Mouse (Mus musculus) lung, postnatal 0 days (tissue): ENCODE measurements at regions not wholly inside any gene's neighbourhood (a gene's known extent, or its start where the extent isn't known, plus 50 kb on each side); places are given as distances from the start of the nearest gene placed in this dataset.

Experiments
- CTCF ChIP-seq: IDR thresholded peaks from 2 replicates; pipeline ENCODE4 v1.5.1; 2016; ENCODE audit warnings: antibody characterized with exemption, mild to moderate bottlenecking
- EP300 ChIP-seq: IDR thresholded peaks from 2 replicates; pipeline ENCODE4 v1.6.1; 2016; ENCODE audit warnings: antibody characterized with exemption, mild to moderate bottlenecking, control low read depth

- TF ChIP-seq EP300 (no peak), CTCF (no peak)
Observed at GRCm38 (mm10) chr3:99795835-99796234, 89.4 kb upstream of the Spag17 start.
